Mouse (Mus musculus): ENCODE data around the gene Ahsg.

- no peak for TF ChIP-seq CTCF (IDR thresholded peaks at IDR 0.05; ENCODE audit: borderline replicate concordance, control insufficient read depth, extremely low read depth, insufficient read depth, low read length, poor library complexity)
- TF ChIP-seq POLR2A (IDR thresholded peaks at IDR 0.05; ENCODE audit: control insufficient read depth, extremely low read depth, insufficient read depth, low read length, poor library complexity): no peak
Observed at GRCm38 (mm10) chr16:22885356-22885755, 5.7 kb upstream of the Ahsg start.
